Mouse (Mus musculus) retina, adult 2 months (tissue): ENCODE measurements around the gene Gm8879.
"Not testable (repeated sequence)": the region's sequence is repeated elsewhere in the genome, so short reads cannot be mapped to it uniquely, and the experiment has no call there.

Experiments used
- DNase-seq: peaks from one replicate; pipeline ENCODE4 v3.0.0-alpha.2; 2012; ENCODE audit warnings: low read depth, low spot score

Gene Gm8879

DNA sequence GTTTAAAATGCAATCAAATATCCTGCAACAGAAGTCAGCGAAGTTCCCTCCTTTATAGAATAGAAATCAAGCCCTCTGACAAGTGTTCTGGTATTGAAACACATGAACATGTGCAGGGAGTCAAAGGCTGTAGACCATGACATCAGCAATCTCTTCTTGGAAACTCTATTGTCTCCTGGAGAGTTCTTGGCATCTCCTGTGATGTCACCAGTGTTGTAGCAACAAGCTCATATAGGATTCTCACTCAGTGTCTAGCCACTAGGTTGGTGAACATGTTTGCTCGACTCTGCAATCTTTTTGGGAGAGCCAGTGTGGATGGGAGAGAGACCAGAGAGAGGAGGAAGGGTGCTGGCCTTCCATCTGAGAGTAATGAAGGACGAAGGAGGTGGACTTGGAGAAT is at the start of gene Gm8879:
Gm8879 (plus strand) TSS at position 301 of the 400 bp plus-strand sequence.
- DNase-seq: not testable (repeated sequence)

DNA sequence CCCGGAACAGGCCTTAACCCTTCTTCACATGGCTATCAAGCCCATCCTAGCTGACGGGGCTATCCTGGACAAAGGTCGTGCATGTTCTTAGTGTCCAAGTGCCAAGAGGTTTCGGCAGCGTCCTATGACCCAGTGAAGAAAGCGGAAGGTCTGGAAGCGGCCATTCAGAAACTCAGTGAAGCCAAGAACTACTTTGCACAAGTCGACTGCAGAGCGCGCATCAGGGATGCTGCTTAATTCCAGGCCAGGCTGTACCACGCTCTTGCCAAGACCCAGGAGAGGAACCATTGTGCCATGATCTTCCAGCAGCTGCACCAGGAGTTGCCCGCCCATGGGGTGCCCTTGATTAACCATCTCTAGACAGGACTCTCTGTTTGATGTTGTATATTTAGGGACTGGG is 10.6 kb downstream of the Gm8879 start:
- DNase-seq: not testable (repeated sequence)
